Mouse (Mus musculus) adrenal gland, postnatal 10 days (tissue): Measurements from ENCODE around the gene Rnf166. TPM values are rescaled to one million over a fixed set of nuclear protein-coding genes. Genes with fewer than 3 reads are reported as not detected.

ENCODE experiments used
- DNase-seq: peaks from one replicate; pipeline ENCODE4 v3.0.0; 2021; ENCODE audit warnings: mixed read lengths
- long read RNA-seq, 2 experiments: library from polyadenylated mRNA; stranded (forward); transcript quantifications; one replicate each; pipeline ENCODE4 v2.0.0; 2021
- total RNA-seq, 2 experiments: library from RNA; stranded (reverse); gene quantifications; 2 replicates each; pipeline ENCODE4 v1.2.3; 2021

The Rnf166 gene
- total RNA-seq, result 10 to 100 TPM; 40.4 to 42.0 TPM
- long read RNA-seq, experiment 1, transcript Rnf166-201 (6 exons, 1,783 nt), result major isoform, 55 of 86 reads
- long read RNA-seq, experiment 1, partial matches to known transcripts, result 17 of 86 reads
- long read RNA-seq, experiment 1, other reads (novel, unspliced or antisense), result 12 of 86 reads
- long read RNA-seq, experiment 2, transcript Rnf166-201 (6 exons, 1,783 nt), result major isoform, 25 of 29 reads
- long read RNA-seq, experiment 2, partial matches to known transcripts, result 3 of 29 reads
- long read RNA-seq, experiment 2, other reads (novel, unspliced or antisense), result 1 of 29 reads

DNA sequence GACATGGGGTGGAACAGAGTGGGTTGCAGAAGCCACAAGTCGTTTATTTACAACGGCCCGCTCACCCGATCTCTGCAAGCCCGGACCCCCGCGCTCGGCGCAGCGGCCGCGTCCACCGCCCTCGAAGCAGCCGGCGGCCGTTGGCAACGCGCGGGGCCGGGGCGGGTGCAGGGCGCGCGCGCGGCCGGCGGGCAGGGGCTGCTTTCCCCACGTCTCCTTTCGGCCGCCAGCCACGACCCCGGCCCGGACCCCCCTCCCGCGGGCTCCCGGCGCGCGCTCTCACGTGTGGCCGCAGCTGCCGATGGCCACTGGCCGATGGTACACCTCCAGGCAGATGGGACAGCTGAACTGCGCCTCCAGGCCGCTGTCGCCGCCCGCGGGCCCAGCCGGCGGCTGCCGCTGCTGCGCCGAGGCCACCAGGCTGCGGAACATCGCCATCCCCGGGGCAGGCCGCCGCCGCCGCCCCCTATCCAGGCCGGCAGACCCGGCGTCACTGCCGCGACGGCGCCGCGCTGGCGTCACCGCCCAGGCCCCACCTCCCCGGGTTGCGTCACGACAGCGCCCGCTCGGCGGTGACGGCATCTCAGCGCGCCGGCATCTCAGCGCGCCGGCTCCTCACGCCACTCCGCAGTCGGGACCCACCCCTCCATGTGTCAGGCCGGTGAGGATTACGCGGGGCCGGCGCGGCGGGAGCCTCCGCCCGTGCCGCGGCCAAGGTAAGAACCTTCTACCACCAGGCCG, at the start of gene Rnf166, which contains the start of gene Ctu2:
Gene Rnf166 (minus strand): TSS at position 485 of the 741 bp plus-strand sequence.
Gene Ctu2 (plus strand): TSS at position 564 of the 741 bp plus-strand sequence.
- DNase-seq, result peak; percentile 98

DNA sequence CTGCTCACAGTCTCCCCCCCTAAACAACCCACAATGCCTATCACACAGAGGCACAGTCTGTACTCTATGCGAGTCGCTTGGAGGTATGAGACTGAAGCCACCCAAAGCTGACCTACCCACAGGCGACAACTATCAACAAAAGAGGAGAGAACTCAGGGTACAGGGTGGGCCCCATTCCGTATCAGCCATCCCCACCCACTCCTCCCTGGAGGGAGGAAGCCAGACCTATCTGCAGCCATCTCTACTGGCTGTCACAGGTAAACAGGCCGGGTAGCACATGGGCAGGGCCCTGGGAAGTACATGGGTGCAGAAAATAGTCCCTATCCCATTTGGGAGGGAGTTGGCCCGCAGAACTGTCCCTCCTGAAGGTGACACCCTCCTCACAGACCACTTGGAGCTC, 49.1 kb upstream of the Rnf166 start:
- DNase-seq, result no peak

DNA sequence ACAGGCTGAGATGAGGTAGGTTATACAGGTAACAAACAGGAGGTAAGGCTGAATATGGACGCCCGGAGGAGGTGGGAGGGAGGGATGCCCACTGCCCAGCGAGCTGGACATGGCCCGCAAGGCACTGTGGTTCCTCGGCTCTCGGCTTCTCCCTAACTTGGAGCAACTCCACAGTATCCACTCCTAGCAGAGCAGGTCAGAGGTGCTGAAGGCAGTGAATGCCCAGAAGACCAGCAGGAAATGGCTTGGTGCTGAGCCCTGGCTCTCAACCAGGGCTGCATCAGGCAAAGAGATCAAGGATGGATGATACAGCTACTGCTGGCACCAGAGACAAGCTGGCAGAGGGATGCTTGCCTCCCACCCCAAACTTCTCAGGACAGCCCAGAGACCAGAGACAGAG, 48.6 kb upstream of the Rnf166 start:
- DNase-seq, result peak; percentile 51

DNA sequence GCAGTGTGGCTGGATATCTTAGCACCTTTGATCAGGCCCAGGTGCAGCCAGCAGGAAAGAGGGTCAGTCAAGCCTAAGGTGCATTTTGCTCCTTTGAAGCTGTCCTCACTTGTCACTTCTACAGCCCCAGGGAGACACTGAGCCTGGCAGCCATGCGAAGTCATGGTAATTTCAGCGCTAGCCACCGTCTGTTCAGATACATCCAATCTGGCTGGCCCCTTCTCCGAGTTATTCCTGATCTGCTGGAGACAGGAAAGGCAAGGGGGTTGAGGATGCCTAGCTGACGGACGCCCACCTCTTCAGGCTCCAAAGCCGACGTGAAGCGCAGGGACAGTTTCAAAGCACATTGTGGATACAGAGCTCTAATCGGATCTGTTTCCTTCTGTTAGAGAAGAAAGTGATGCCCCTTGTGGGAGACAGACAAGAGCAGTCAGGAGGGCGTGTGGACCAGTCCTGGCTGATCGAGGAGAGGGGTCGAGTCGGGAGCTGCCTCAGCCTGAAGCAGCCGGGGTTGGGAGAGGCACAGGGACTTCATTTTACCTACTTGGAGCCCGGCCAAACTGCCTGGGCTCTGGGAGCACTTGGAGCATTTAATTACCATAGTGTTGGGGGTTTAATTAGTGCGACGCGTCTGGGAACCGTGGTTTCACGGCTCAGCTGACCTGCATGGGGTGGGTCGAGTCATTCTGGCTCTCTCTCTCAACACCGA, 47.9 kb upstream of the Rnf166 start:
- DNase-seq, result peak; percentile 49

DNA sequence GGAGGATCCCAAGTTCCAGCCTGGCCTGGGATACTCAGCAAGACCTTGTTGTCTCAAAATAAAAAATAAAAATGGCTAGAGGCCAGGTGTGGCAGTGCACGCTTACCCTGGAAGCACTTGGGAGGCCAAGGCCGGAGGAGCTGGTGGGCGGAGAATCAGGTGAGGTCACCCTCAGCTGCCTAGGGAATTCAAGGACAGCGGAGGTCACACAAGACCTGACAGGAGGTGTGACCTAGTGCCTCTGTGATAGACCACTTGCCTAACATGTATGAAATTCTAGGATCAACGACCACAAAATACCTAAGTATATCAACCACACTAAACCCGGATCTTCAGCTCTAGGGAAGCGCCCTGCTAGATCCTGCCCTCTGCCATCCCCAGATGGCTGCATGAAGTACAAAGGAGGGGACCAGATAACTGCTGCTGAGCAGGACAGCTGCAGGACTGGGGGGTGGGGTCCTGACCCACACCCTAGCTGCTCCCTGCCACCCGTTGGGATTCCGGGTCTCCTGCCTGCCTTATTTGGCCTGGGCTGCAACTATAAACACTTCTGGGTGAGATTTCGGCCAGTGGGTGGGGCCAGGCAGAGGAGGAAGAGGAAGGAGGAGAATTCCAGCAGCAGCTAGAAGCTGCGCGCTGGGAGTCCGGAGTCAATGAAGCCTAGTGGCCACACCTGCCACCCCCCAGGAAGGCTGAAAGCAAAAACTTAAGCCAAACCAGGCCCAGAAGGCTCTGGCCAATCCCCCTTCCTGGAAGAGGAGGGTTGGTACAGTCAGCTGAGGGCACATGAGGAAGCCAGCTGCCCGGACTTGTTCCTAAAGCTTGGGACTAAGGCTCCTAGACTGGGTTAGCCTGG, 47.2 kb upstream of the Rnf166 start:
- DNase-seq, result peak; percentile 54

DNA sequence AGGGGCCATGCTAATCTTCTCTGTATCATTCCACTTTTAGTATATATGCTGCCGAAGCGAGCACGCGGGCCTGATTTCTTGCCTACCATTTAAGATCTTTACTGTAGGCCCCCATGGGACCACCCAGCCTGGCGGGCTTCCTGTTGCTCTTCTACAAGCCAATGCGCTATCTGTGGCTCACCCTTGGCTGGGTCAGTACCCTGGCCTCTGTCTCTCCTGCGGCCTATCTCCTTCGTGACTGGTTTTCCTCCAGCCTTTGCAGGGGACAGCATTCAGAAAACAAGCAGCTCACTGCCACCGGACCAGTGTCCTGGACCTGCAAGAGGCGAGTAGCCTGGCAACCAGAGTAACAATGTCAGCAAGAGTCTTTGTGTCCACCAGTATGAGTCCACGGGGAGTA, 44.7 kb upstream of the Rnf166 start:
- no peak for DNase-seq

DNA sequence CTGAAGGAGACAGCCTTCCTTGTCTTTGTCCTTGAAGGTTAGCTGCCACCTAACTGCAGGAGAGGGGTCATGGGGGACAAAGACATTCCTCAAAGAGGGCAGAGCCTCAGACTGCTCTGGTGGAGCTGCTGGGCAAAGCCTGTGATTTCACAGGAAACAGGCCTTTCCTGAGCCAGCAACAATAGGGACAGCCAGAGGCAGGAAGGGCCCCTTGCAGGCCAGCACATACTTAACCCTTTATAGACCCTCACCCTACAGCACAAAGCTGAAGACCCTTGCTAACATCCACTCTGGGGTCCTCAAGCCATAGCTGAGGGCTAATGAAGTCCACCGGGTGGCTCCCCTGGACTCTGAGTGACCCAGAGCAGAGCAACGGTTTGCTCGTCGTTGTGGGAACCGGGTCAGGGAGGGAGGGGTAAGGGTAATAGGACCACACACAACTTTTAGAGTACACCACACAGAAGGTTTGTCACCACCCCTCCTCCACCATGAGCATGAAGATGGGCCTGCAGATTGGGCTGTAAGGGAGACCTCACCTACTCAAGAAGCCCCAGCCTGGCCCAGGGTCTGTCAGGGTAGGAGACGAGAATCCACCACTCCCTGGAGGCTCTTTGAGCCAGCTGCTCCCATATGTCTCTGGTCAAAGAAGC, 41.8 kb upstream of the Rnf166 start:
- peak; percentile 38 for DNase-seq

DNA sequence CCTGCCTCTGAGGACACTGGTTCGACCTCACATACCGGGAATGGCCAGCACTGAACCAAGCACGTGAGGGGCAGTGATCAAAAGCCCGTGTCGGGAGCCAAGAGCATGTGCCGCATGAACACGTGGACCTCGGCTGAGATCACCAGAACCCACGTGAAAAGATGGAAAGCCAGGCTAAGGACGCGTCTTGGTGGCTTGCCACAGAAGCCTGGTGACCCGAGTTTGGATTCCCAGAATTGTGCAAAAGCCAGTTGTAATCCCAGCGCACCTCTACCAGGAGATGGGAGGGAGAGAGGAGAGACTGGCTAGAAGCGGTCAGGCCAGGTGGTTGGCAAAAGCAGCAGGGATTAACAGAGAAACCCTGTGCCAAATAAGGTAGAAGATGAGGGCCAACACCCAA, 39.8 kb upstream of the Rnf166 start:
- no peak for DNase-seq

DNA sequence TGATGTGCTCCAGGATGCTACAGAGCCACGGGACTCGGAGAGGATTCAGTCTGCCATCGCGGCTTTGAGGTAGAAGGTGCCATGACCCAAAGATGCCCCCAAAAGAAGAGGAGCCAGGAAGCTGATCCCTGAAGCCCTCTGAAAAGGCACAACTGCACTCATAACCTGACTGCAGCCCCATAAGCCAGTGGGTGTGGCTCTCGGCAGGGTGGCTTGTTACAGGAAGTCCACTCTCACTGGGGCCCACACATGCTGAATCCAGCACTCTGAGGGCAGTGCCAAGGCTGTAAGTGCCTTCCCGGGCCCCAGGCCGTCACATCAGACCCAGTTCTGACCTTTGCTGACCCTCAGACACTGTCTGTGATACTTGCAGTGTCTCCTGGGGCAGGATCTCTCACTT, 36.5 kb upstream of the Rnf166 start:
- DNase-seq, result no peak

DNA sequence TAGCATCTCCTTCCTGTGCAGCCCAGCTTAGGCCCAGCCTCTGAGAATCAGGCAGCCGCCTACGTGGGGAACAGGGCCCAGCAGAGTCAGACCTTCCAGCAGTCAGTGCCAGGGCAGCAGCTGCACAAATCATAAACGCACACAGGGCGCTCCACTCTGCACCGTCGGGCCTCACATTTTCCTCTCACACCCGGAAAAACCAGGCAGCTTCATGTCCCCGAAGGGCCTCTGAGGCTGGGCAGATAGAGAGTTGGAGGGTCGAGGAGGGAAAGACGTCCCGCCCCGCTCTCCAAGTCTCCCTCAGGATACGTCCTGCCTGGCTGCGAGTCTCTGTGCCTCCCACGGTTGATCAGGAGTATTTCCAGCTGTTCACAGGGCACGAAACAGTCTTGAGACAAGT, 35.7 kb upstream of the Rnf166 start:
- DNase-seq, result no peak

DNA sequence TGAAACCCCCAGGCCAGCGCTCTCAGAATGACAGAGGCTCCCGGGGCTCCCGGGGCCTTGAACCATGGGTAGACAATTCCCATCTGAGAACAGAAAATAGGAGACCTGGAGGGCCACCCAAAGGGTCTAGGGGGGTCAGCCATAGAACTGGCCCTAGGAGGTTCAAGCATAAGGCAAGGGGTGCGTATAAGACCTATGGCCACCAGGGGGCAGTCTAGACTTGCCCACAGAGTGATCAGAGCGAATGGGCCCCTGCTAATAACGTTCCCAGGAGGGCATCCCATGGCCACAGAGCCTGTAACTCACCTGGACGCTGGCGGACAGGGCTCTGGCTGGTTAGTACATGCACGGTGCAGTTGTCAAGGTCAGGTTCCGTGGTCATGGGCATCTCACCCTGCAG, 25.0 kb upstream of the Rnf166 start:
- peak; percentile 88 for DNase-seq

DNA sequence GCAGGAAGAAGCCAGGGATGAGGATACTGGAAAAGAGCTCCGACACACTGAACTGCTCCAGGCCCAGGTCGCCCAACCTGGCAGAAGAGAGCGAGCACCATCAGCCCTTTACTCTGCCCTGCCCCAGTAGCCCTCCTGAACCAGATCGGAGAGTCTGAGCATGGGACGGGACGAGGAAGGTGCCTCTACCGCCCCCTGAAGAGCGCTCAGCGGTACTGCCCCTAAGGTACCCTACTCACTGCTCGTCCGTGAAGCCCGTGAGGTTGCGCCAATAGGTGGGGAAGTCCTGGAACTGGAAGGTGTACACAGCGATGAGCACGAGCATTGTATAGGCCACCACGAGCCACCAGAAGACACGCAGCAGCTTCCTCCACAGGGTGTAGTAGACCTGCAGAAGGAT, 22.0 kb upstream of the Rnf166 start:
- DNase-seq, result no peak

DNA sequence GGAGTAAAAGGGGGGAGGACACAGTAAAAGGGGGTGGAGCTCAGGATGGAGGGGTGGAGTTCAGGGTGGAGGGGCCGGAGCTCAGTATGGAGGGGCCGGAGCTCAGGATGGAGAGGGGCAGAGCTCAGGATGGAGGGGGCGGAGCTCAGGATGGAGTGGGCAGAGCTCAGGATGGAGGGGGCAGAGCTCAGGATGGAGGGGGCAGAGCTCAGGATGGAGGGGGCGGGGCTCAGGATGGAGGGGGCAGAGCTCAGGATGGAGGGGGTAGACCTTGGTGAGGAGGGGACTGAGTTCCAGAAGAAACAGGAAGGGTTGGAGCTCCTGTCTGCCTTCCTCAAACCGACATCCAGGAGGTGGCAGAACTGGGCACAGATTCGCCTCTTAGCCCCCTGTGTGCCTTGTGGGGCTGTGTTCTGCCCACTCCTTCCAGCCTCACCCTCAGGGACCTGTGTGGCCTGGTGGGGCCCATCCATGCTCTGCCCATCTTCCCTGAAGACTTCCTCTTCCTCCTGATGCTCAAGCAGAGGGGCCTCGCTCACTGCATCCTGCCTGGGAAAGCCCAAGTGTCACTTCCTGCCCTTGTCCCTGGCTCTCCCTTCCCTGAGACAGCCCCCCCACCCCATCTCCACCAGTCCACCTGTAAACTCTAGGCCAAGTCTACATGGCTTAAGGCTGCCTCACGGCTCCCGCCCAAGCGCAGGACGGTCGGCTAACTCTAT, 21.3 kb upstream of the Rnf166 start:
- no peak for DNase-seq

DNA sequence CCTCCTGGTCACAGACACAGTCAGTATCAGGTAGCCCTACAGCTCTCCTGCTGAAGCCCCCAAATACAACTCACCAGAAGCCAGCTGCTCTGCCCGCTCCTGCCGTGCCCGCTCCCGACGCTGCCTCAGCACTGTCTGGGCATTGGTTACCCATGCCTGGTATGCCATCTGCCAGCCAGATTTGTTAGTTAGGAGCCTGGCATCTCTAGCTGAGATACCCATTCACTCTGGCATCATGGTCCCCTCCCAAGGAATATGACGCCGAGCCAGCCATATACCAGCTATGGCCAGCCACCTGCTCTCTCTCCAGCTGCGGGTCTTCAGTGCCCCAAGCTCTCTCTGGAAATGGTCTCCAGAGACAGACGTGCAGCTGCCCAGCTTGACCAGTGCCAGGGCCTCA, 12.5 kb upstream of the Rnf166 start:
- DNase-seq, result no peak

DNA sequence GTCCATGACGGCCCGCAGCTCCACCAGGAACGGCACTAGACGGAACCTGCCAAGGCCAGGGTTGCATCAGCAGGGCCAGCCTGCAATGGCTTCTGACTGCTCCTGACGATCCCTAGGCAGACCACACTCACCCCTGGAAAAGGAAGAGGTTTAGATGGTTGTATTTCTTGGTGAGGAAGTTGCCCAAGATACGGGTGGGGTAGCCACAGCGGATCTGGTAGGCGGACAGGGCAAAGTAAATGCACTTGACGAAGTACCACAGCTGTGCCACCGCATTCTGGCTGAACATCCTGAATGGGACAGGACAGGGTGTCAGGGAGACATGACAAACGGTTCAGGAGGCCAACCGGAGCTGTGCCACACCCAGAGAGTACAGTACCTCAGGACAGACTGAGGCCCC, 9.0 kb upstream of the Rnf166 start:
- DNase-seq, result no peak

DNA sequence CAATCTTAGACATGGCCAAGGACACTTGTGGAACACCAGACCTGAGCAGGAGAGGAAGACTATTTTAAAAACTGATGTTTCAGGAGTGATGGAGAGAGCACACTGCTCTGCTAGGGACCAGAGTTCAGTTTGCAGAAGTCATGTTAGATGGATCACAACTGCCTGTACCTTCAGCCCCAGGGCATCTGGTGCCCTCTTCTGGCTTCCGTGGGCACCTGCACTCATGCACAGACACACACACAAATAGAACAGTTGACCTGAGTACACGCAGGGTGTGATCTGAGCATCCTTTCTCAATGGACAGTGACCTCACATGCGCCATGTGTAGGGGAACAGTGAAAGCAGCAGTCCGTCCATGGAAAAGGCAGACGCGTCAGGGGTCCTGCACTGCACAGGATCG, 8.0 kb upstream of the Rnf166 start:
- DNase-seq, result no peak

DNA sequence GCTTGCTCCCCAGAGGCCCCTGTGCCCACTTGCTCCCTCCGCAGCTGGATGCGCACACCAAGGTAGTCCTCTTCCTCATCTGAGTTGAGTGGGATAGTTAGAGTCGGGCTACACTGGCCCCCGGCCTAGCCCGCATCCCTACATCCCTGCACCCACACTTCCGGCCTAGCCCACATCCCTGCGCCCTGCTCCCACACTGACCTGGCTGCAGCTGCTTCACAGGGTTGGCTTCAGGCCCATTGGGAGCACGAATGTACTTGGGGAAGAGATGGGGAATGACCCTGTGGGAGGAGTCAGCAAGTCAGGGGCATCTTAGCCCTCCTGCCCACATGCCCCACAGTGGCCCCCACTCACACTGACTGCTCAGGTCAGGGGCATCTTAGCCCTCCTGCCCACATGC, 6.6 kb upstream of the Rnf166 start:
- no peak for DNase-seq

DNA sequence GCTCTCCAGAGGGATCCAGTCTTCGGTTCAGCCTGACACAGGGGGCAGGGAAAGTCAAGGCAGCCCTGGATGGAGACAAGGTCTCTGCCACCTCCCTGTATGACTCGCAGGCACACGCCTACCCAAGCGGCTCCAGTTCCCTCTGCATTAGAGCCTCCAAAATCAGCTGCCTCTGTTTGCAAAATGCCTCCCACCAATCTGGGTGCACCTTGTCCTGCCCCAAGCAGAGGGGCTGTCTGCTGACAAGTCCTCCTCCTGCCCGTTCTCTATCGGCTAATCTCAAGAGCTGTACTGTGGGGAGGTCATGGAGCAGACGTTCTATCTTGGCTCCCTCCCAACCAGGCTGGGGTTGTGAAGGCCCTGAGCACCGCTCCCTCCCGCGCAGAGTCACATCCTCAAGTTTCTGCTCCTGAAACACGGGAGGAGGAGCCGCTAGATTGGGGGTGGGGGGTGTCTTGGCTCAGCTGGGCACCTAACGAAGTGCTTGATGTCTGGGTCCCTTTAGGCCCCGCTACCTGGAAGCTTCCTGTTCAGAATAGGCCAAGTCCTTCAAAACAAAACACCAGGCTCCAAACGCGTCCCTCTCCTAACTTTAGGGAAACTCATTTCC, 808 bp downstream of the Rnf166 start:
- peak; percentile 75 for DNase-seq

DNA sequence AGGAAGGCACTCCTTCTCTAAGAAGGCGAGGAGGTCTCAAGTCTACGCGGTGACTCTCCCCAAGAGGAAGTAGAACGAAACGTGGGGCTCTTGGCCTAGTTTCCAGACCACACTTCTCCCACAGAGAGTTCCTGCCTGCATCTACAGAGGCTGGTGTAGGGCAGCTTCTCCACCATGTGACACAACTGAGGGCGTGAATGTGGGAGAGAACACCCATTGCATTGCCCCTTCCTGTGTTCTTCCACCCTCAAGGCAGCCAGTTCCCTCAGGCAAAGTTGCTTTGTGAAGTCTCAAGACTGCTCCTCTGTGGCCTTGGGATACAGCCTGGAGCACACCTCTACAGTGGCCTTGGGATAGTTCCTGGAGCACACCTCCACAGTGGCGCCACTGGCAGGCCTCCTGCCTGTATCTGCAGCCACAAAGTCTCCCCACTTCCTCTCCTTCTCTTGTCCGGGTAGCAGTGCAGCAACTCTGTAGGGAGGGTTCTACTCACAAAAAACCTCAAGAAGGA, 1.9 kb downstream of the Rnf166 start:
- no peak for DNase-seq

DNA sequence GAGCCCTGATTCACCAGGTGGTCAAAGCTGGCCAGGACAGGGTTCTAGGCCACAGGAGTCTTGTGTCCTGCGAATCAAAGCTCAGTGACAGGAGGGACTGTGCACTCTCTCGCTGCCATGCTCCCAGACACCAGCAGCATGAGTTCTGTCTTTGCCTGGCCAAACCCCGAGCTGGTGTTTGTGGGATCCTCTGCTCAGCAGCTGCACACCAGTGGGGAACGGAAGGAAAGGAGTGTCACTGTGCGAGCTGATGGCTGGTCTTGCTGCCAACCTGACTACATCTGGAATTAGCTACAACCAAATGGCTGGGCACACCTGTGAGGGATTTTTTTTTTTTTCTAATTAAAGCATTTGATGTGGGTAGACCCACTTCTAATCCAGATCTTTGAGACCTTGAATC, 5.2 kb downstream of the Rnf166 start:
- DNase-seq, result no peak
